Mouse (Mus musculus) ovary, postnatal 14 days (tissue): ENCODE measurements around the gene Unc13a.
"Not testable (repeated sequence)": the region's sequence is repeated elsewhere in the genome, so short reads cannot be mapped to it uniquely, and the experiment has no call there.

Source experiments
- DNase-seq: peaks from one replicate; pipeline ENCODE4 v3.0.0; 2022; ENCODE audit warnings: low spot score

Gene Unc13a

DNA sequence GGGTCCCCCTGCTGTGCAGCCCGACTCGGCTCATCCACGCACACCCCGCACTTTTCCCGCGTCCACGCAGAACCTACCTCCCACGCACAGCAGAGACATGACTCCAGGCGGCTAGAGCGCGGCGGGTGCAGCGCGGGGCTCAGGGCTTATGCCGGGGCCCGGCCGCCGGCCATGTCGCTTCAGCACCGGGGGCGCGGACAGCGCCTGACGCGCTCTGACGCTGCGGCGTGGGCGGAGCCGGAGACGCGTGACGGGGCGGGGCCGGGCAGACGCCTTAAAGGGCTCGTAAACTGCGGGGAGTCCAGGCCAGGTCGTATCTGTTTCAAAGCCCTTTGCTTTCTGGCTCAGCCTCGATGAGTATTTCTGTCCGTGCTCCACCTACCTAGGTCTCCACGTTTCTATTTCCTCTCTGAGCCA is at the start of gene Unc13a:
Gene Unc13a (minus strand): TSS at position 209 of the 417 bp plus-strand sequence.
- peak; percentile 94 for DNase-seq

GRCm38 (mm10) chr8:71719928-71720457 is 48.4 kb upstream of the Unc13a start:
- DNase-seq: no peak

DNA sequence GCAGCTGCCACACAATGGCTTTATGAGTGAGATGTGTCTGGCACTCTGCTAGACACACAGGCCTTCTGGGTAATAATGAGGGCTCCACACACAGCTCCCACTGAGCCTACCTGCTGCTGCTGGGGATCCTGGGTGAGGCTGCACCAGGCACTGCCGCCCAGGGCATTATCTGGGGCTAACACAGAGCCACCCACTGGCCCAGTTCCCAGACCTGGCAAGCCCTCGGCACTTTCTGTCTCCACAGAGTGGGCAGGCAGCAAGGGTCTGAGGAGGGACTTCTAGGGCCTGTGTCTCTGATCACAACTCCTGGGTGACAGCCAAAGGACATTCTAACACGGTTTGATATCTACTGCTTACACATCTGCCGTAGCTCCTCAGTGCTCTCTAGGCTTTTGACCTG is 47.7 kb upstream of the Unc13a start:
- no peak for DNase-seq

- no peak for DNase-seq
Measured at GRCm38 (mm10) chr8:71718252-71718651, 46.7 kb upstream of the Unc13a start.

GRCm38 (mm10) chr8:71717096-71717495 is 45.5 kb upstream of the Unc13a start:
- no peak for DNase-seq

DNA sequence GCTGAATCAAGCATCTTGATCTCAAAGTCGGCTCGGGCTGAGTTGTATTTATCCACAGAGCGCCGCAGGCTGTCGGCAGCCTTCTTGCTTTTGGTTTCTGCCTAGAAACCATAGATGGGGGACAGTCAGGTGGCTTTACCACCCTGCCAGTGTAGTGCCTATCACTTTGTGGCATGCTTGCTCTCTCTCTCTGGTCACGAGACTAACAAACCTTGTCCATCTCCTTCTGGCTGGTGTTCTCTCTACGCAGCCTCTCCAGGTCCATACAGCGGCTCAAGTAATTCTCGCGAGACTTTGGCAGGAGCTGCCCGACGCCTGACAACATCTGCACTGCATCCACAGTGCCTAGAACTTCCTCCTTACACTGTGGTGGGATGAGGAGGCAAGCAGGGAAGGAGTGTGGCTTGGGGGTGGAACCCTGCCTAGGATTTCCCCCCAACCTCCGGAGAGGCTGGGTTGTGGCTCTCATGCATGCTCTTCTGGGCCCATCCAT is 45.0 kb upstream of the Unc13a start:
- DNase-seq: no peak

- no peak for DNase-seq
Measured at GRCm38 (mm10) chr8:71715531-71715930, 44.0 kb upstream of the Unc13a start.

DNA sequence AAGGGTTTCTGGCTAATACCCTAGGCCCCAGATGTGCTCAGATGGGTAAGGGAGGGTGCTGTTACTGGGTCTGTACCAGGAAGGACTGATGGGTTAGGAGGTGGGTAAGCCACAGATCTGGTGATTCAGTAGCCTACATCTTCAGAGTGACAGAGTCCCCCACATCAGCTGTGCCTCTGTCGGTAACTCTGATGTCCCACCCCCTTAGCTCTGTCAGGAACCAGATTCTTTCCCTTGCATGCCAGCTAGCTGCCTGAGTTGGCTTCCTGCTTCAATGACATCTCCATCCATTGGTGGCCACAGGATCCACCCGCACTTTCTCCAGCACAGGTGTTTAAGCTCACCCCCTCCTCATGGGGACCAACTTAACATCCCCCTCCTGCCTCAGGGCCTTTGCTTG is 40.0 kb upstream of the Unc13a start:
- no peak for DNase-seq

DNA sequence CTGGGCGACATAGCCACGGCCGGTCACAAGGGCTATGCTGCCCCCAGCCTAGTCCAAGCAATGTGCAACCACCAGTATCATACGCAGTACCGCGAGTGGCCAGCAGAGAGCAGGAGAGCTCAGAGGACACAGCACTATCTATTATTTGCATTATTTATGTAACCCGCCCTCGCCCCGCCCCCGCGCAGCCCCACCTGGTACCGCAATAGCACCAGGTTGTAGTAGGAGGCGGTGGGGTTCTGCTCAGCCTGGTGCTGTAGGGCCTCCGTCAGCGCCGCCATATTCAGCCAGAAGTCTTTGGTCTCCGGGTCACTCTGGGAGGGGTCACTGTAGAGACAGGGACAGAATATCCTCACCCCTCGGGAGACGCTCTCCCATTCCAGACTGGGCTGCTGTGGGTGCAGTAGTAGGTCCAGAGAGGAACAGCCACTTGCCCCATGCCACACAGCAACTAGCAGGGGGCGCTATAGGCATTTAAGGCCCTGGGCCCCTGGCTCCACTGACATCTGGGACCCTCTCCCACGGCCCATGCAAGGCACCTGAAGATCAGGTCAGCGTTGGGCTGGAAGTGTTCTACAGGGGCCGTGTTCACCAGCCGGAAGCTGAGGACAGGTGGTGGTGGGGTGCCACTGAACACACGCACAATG is 38.4 kb upstream of the Unc13a start:
- DNase-seq: peak; percentile 79

DNA sequence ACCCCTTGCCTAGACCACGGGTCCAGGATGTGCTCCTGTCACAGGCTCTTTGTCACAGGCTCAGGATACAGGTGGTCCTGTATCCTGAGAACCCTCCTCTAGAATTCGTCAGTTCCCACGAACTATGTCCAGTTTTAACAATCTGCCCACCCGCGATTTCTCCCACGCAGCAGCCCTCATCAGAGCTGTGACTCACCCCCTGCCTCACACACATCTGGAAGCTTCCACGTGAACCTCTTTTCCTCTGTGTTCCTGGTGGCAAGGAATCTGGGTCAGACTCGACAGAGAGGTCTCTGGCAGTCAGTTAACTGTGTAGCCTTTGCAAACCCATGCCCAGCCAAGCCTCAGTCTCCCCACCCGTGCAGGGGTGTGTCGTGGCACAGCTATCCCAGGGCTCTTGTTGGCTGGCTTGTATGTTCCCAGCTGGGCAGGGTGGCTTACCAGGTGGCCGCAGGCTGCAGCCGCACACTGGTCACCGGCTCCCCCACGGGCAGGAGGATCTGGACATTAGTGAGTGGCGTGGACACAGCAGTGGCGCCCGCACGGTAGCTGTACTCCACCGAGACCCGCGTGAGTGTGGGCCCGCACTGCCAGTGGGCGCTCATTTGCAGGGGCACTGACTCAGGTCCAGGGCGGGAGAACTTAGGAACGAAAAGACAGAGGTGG is 37.7 kb upstream of the Unc13a start:
- DNase-seq: no peak

DNA sequence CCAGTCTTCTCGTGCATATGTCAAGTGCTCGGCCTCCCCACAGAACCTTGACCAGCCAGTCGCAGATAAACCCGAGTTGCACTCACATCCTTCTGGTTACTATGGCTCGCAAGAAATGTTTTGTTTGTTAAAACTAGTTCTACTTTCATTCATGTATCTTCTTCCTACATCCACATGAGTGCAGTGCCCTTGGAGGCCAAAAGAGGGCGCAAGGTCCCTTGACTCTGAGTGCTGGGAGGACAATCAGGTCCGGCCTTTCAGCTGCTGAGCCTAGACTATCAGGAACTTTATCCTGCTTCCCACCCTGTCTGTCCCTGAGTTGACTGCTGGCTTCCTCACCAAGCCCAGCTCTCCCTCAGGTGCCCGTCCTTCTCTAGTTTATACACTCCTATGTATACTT is 36.3 kb upstream of the Unc13a start:
- DNase-seq: no peak

DNA sequence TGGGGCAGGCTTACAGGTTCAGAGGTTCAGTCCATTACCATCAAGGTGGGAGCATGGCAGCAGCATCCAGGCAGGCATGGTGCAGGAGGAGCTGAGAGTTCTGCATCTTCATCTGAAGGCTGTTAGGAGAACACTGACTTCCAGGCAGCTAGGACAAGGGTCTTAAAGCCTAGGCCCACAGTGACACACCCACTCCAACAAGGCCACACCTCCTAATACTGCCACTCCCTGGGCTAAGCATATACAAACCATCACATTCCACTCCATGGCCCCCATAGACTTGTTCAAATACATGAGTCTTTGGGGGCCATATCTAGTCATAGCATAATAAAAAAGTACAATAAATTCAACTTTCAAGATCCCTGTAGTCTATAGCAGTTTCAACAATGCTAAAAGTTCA is 31.8 kb upstream of the Unc13a start:
- not testable (repeated sequence) for DNase-seq

DNA sequence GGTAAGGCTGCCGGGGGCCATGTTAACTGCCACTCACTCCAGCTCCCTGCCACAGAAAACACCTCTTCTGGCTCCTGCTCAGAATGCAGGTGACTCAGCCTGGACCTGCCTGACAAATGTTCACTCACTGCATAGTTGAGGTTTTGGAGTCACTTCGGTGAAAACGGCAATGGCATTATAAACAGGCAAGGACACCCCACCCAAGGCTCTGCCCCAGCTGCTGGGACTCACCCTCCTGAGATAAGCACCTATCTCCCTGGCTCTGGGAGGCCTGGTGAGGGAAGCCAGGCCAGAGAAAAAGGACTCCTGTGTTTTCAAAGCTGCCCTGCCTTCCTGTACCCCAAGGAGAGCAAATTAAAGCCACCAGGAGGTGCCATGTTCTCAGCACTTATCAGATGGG is 31.4 kb upstream of the Unc13a start:
- DNase-seq: no peak

DNA sequence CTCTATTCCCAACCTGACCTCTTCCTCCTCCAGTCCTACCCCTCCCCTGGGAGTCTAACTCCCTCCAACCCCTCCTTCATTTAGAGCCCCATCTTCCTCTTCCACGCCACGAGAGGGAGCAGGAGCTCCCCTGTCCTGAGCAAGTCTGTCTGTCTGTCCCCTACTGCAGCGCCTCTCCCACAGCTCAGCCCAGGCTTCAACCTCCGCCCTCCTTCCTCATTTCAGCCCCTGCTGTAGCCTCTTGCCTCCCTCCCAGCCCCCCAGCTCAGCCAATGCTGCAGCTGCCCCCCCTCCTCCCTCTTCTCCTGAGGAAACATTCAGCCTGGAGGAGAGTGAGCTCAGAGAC is 30.5 kb upstream of the Unc13a start:
- no peak for DNase-seq

DNA sequence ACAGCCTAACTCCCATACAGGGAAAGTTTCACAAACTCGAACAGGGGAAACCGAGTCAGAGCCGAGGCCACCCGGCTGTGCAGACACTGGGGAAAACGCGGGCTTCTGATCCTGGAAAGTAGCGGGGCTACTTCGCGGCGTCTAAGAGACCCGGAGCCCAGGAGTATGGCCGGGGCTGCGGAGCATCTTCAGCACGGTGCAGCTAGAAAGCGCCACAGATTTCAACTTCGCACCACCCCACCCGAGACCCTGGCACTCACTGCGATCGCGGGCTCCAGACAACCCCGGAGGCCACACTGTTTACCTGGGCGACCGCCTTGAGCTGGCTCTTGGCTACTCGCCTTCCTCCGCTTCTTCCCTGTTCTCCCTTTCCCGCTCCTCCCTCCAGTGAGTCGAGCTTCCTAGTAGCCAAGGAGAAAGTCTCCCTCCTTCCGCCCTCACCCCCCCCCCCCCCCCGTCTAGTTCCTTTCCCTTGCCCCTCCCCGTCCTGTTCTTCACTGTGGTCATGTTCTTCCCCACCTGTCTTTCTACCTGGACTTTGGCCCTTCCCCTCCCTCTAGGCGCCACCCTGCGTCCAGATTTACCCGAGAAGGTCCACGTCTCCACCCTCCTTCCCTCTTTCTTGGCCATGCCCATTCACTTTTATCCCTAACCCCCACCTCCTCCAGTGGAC is 30.0 kb upstream of the Unc13a start, which contains the start of gene B3gnt3:
Gene B3gnt3 (minus strand): TSS at position 376 of the 673 bp plus-strand sequence.
- no peak for DNase-seq

GRCm38 (mm10) chr8:71700493-71701269 is 29.1 kb upstream of the Unc13a start:
- DNase-seq: no peak

- DNase-seq: not testable (repeated sequence)
Measured at GRCm38 (mm10) chr8:71695456-71695855, 23.9 kb upstream of the Unc13a start.

GRCm38 (mm10) chr8:71693166-71694041 is 21.8 kb upstream of the Unc13a start:
- DNase-seq: no peak

DNA sequence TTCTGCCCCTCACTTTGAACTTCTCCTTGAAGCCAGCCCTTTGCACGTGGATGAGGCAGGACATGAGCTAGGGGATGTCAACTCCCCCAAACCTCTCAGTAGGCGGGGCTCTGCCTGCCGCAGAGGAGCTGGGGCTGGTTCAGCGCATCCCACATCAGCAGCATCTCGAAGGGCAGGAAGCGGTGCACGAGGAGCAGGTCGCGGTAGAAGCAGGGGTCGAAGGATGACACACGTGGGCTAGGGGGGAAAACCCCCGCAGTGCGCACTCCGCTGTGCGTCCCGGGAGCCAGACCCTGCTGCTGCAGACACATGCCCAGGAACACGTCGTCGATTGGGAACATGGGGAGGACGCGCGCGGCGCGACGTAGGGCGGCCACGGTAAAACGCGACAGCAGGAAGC is 21.0 kb upstream of the Unc13a start:
- no peak for DNase-seq

GRCm38 (mm10) chr8:71689028-71689427 is 17.5 kb upstream of the Unc13a start, which contains the start of gene Insl3:
Gene Insl3, plus strand, starts transcription at chr8:71689214.
- no peak for DNase-seq

- no peak for DNase-seq
Measured at GRCm38 (mm10) chr8:71687616-71688015, 16.1 kb upstream of the Unc13a start.
